Mouse (Mus musculus) adrenal gland (tissue): Measurements from ENCODE around the gene Olfr92.

Experiments used
- intact Hi-C: fragments of 180-260 bp; cut with DNase I; formaldehyde crosslinking; loops from one replicate; pipeline ENCODE4 v1.15.1; 2025

The Olfr92 gene

DNA sequence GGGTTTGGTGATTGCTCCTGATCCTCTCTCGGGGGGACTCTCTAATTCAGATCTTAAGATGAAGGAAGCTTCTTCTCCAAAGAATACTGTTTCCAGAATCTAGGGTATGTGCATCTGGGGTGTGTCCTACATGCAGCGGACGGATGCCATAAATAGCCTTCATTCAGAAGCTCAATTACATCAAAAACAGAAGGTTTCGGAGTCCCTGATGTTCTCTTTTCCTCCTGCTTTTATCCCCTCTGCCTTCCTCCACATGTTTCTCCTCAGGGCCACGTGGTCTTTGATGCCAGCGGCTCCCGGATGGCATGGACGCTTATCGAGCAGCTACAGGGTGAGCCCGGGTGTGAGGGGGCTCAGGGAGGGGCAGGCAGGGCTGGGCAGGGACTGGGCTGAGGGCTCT, 56.8 kb downstream of the Olfr92 start:
- intact Hi-C loops: no loop called here

DNA sequence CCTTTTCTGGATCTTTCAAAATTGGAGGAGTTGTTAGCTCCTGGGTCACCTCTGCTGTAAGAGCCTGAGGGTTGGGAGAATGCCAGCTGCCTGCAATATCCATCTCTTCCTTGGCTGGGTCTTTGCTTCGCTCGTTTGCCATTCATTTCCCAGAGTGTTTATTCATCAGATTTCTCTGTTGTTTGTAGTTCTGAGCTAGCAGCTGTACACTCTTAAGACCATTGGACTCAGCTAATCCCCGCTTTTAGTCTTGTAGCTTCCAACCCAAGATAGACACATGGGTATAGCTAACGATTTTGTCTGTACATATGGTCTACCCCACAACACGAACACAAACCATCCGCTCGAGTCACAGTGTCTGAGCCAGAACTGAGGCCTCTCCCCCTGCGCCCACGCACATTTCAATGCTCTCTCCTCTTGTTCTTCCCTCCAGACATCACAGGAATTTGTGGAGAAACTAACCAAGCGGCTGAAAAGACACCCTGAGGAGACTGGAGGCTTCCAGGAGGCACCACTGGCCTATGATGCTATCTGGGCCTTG, 57.7 kb downstream of the Olfr92 start:
- intact Hi-C loops: no loop called here

DNA sequence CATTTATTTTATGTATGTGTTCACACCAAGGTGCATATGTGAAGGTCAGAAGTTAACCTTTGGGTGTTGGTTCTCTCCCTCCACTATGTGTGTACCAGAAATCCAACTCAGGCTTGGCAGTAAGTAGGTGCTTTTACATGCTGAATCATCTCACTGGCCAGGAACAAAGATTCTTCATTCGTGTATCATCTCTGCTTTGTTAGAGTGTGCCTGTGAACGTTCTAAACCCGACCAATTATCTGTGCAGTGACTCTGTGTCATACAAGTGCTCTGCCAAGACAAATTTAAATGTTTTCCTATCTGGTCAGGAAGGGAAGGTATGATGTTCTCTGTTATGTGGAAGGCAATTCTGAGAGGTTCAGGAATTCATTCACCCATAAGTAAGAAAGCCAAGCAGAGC, 58.5 kb downstream of the Olfr92 start:
- intact Hi-C loops: no loop called here
